Comparison of ENCODE assay signal across 12 mouse cellular contexts in the genomic region with DNA sequence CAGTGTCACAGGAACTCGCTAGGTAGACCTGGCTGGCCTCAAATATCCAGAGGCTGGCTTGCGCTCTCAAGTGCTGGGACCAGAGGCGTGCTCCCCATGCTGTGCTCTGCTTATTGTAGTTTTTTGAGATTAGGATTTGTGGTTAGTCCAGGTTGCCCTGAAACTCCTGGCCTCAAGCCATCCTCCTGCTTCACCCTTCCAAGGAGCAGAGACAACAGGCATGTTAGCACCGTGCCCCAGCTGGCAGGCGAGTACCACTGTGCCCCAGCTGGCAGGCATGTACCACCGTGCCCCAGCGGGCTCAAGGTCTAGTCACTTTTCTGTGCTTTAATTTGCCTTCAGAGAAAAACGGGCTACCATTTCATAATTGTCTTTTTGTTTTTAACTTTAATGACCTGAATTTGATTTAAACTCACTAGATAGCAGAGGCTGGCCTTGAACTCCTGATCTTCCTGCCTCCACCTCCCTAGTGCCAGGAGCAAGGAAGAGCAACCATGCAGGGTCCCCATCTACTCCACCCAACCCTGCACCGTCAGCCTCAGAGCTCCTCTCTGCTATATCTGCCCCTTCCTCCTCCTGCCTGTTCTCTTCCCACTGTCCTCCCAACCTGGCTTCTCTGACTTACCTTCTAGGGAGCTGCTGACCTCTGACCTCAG. TPM values are rescaled to one million over a fixed set of nuclear protein-coding genes. Genes with fewer than 3 reads are reported as not detected.
A peak's percentile ranks its signal among the peaks of the same experiment; 100 is the strongest.
DNase-seq lines count a peak whose midpoint lies in the region; ATAC-seq and TF ChIP-seq lines count a peak whose summit lies in the region.
"Had no signal": no experiment of that assay in that cellular context is flagged by ENCODE, and none has a peak within 500 bp of the region (broad histone marks: within the 10 kb centered on the region; RNA-seq: fewer than 3 reads in every experiment).

No protein-coding gene starts in this region.

- no peak for TF ChIP-seq EP300 in stomach, postnatal 0 days (optimal IDR thresholded peaks at IDR 0.05)

- 72% methylated on average over 9 of the region's 9 CpGs for WGBS in heart, embryonic 12.5 days
- 74% methylated on average over 9 of the region's 9 CpGs for WGBS in stomach, embryonic 15.5 days
- WGBS in stomach, postnatal 0 days, result 74% methylated on average over 9 of the region's 9 CpGs

- peaks cover 7% of the 10 kb centered on the region; the same call in 1 of the 2 replicates for H3K27me3 ChIP-seq in heart, embryonic 12.5 days (replicated peaks)
- H3K27me3 ChIP-seq in stomach, embryonic 15.5 days (replicated peaks), result no peaks in the 10 kb centered on the region
- H3K27me3 ChIP-seq in stomach, postnatal 0 days (ENCODE audit: control insufficient read depth, insufficient read depth, low read length), result no peaks in the 10 kb centered on the region

- H3K27ac ChIP-seq in heart, embryonic 12.5 days (ENCODE audit: poor library complexity, severe bottlenecking), result peak overlapping the region; percentile 47
- no peak overlapping the region for H3K27ac ChIP-seq in stomach, embryonic 15.5 days
- H3K27ac ChIP-seq in stomach, postnatal 0 days (replicated peaks), result no peak overlapping the region; the same call in 1 of the 2 replicates

- peak overlapping the region; percentile 32 for H3K4me3 ChIP-seq in heart, embryonic 12.5 days
- H3K4me3 ChIP-seq in stomach, embryonic 15.5 days (replicated peaks), result no peak overlapping the region
- no peak overlapping the region for H3K4me3 ChIP-seq in stomach, postnatal 0 days (ENCODE audit: low read depth, low read length)
- H3K4me3 ChIP-seq: megakaryocyte, embryonic 14.5 days had no signal

- no peaks in the 10 kb centered on the region for H3K36me3 ChIP-seq in heart, embryonic 12.5 days
- no peaks in the 10 kb centered on the region for H3K36me3 ChIP-seq in stomach, embryonic 15.5 days
- H3K36me3 ChIP-seq in stomach, postnatal 0 days (ENCODE audit: control insufficient read depth, insufficient read depth, low read length), result no peaks in the 10 kb centered on the region

- no peak for TF ChIP-seq CTCF in stomach, postnatal 0 days (IDR thresholded peaks at IDR 0.05; ENCODE audit: low read depth)

- H3K4me1 ChIP-seq in heart, embryonic 12.5 days (replicated peaks), result peaks cover 19% of the 10 kb centered on the region
- peaks cover 14% of the 10 kb centered on the region for H3K4me1 ChIP-seq in stomach, embryonic 15.5 days
- H3K4me1 ChIP-seq in stomach, postnatal 0 days (replicated peaks; ENCODE audit: control insufficient read depth, insufficient read depth), result peaks cover 5% of the 10 kb centered on the region; the same call in 1 of the 2 replicates

- H3K9me3 ChIP-seq in heart, embryonic 12.5 days (replicated peaks), result no peaks in the 10 kb centered on the region
- H3K9me3 ChIP-seq in stomach, embryonic 15.5 days, result no peaks in the 10 kb centered on the region
- H3K9me3 ChIP-seq in stomach, postnatal 0 days (ENCODE audit: control insufficient read depth, low read length), result no peaks in the 10 kb centered on the region

- peak overlapping the region; percentile 53; the same call in 1 of the 2 replicates for H3K9ac ChIP-seq in heart, embryonic 12.5 days
- no peak overlapping the region for H3K9ac ChIP-seq in stomach, embryonic 15.5 days
- no peak overlapping the region for H3K9ac ChIP-seq in stomach, postnatal 0 days (ENCODE audit: low read length)

- no peak for DNase-seq in heart, adult 11 months
- no peak for DNase-seq in stomach, postnatal 0 days (ENCODE audit: low spot score)
- DNase-seq in thymus, postnatal 14 days, result peak; percentile 44
- no peak for DNase-seq in Muller cell, postnatal 12 days (ENCODE audit: inconsistent ontology term)
- no peak for DNase-seq in left cerebral cortex, adult 11 months (ENCODE audit: low spot score)
- DNase-seq: cerebellum, postnatal 25 days; kidney, postnatal 14 days; lung, adult 18-20 months had no signal

- no peak for ATAC-seq in heart, embryonic 12.5 days (ENCODE audit: insufficient number of reproducible peaks, low FRiP score)
- ATAC-seq in stomach, embryonic 15.5 days (ENCODE audit: insufficient read depth, low FRiP score, low read depth), result 0 out of 2 replicates have a peak, but pooled peaks have one; percentile 6
- ATAC-seq in stomach, postnatal 0 days (ENCODE audit: low FRiP score, low TSS enrichment), result no peak
- peak; percentile 13 for ATAC-seq in erythroid progenitor cell, adult 5-6 weeks (replicated peaks; ENCODE audit: low FRiP score, poor library complexity, severe bottlenecking)

- no peak overlapping the region for H3K4me2 ChIP-seq in heart, embryonic 12.5 days
- no peak overlapping the region for H3K4me2 ChIP-seq in stomach, embryonic 15.5 days
- no peak overlapping the region for H3K4me2 ChIP-seq in stomach, postnatal 0 days (replicated peaks; ENCODE audit: low read depth)

RNA-seq across cellular contexts. Expression of gene Acp5, which starts 0.4 kb away (rescaled TPM):
- polyA plus RNA-seq in heart, embryonic 12.5 days (2016; fragmentation: Nextera tagmentation; extraction: Ambion mirVana), result 28.9 and 31.6 TPM in 2 replicates
- 29.4 and 38.3 TPM in 2 replicates for polyA plus RNA-seq in stomach, embryonic 15.5 days (2015; fragmentation: Nextera tagmentation; extraction: Ambion mirVana)
- polyA plus RNA-seq in stomach, postnatal 0 days (2015; fragmentation: Nextera tagmentation; extraction: Ambion mirVana), result 41.5 and 42.9 TPM in 2 replicates
- 98.5 and 142 TPM in 2 replicates for total RNA-seq in erythroid progenitor cell, adult 5-6 weeks (2015; ENCODE audit: low replicate concordance)
- total RNA-seq in erythroid progenitor cell, adult 5-6 weeks (2017; ENCODE audit: low replicate concordance), result 95.8 and 125 TPM in 2 replicates

RNA-seq across cellular contexts. Expression of gene Elof1, which starts 18.1 kb away (rescaled TPM):
- 102 and 104 TPM in 2 replicates for polyA plus RNA-seq in heart, embryonic 12.5 days (2016; fragmentation: Nextera tagmentation; extraction: Ambion mirVana)
- 163 and 165 TPM in 2 replicates for polyA plus RNA-seq in stomach, embryonic 15.5 days (2015; fragmentation: Nextera tagmentation; extraction: Ambion mirVana)
- polyA plus RNA-seq in stomach, postnatal 0 days (2015; fragmentation: Nextera tagmentation; extraction: Ambion mirVana), result 119 TPM in 2 replicates
- 70.8 and 101 TPM in 2 replicates for total RNA-seq in erythroid progenitor cell, adult 5-6 weeks (2015; ENCODE audit: low replicate concordance)
- total RNA-seq in erythroid progenitor cell, adult 5-6 weeks (2017; ENCODE audit: low replicate concordance), result 21.3 and 26.2 TPM in 2 replicates

RNA-seq across cellular contexts. Expression of gene Pigyl, which starts 21.5 kb away (rescaled TPM):
- polyA plus RNA-seq in heart, embryonic 12.5 days (2016; fragmentation: Nextera tagmentation; extraction: Ambion mirVana), result 43.8 and 45.2 TPM in 2 replicates
- 88.6 and 97.2 TPM in 2 replicates for polyA plus RNA-seq in stomach, embryonic 15.5 days (2015; fragmentation: Nextera tagmentation; extraction: Ambion mirVana)
- polyA plus RNA-seq in stomach, postnatal 0 days (2015; fragmentation: Nextera tagmentation; extraction: Ambion mirVana), result 99.2 and 106 TPM in 2 replicates
- 2.9 and 29.9 TPM in 2 replicates for total RNA-seq in erythroid progenitor cell, adult 5-6 weeks (2015; ENCODE audit: low replicate concordance)
- total RNA-seq in erythroid progenitor cell, adult 5-6 weeks (2017; ENCODE audit: low replicate concordance), result 6.8 and 29.6 TPM in 2 replicates

RNA-seq across cellular contexts. Expression of gene Cnn1, which starts 36.1 kb away (rescaled TPM):
- polyA plus RNA-seq in heart, embryonic 12.5 days (2016; fragmentation: Nextera tagmentation; extraction: Ambion mirVana), result 391 and 421 TPM in 2 replicates
- polyA plus RNA-seq in stomach, embryonic 15.5 days (2015; fragmentation: Nextera tagmentation; extraction: Ambion mirVana), result 403 and 444 TPM in 2 replicates
- polyA plus RNA-seq in stomach, postnatal 0 days (2015; fragmentation: Nextera tagmentation; extraction: Ambion mirVana), result 851 and 1,082 TPM in 2 replicates
- total RNA-seq in erythroid progenitor cell, adult 5-6 weeks (2015; ENCODE audit: low replicate concordance), result not detected in 2 replicates
- not detected in 2 replicates for total RNA-seq in erythroid progenitor cell, adult 5-6 weeks (2017; ENCODE audit: low replicate concordance)

RNA-seq across cellular contexts. Expression of gene Ecsit, which starts 49.9 kb away (rescaled TPM):
- 49.3 and 51.4 TPM in 2 replicates for polyA plus RNA-seq in heart, embryonic 12.5 days (2016; fragmentation: Nextera tagmentation; extraction: Ambion mirVana)
- 40.4 and 42.8 TPM in 2 replicates for polyA plus RNA-seq in stomach, embryonic 15.5 days (2015; fragmentation: Nextera tagmentation; extraction: Ambion mirVana)
- polyA plus RNA-seq in stomach, postnatal 0 days (2015; fragmentation: Nextera tagmentation; extraction: Ambion mirVana), result 31.7 and 33.1 TPM in 2 replicates
- 3.4 TPM in 1 of 2 replicates, not detected in the other for total RNA-seq in erythroid progenitor cell, adult 5-6 weeks (2015; ENCODE audit: low replicate concordance)
- 2.0 and 4.9 TPM in 2 replicates for total RNA-seq in erythroid progenitor cell, adult 5-6 weeks (2017; ENCODE audit: low replicate concordance)

Comparison
In these comparisons a context has a peak if more than half of its experiments do, and no peak if none do; other contexts are left out.
1. ATAC-seq: peak in stomach, embryonic 15.5 days (single experiment) and erythroid progenitor cell, adult 5-6 weeks (single experiment); none in heart, embryonic 12.5 days (single experiment) and stomach, postnatal 0 days (single experiment).